Mouse (Mus musculus): ENCODE data around the gene Neu2.
"Not testable (repeated sequence)": the region's sequence is repeated elsewhere in the genome, so short reads cannot be mapped to it uniquely, and the experiment has no call there.

Neu2 gene

DNA sequence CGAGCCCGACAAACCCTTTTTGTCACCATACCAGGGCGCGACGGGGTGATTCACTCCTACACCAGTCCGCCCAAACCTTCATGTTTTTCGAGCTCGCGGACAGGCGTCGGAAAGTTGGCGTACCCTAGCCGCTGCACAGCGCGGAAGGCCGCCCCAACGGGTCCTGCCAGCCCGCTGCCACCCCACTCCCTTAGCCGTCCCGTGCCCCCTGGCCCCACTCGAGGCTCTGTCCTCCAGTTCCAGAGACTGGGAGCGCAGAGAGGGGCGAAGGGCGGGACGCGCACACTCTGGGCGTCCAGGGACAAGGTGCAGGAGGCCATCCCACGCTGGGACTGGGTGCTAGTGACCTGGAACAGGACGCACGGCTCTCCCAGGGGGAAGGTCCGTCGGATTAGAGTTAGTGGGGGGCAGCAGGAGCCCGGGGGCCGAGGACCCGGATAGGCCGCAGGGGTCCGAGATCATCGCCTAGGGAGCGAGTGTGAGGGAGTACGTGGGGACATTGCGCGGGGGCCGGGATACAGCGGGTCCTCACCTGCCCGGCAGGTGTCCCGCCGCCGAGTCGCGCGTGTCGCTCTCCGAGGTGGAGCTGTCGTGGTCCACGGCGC lies at the start of gene Neu2:
TSS of gene Neu2 (plus strand) at position 329 of the 605 bp plus-strand sequence.
- no peak for DNase-seq (ENCODE audit: low spot score)

DNA sequence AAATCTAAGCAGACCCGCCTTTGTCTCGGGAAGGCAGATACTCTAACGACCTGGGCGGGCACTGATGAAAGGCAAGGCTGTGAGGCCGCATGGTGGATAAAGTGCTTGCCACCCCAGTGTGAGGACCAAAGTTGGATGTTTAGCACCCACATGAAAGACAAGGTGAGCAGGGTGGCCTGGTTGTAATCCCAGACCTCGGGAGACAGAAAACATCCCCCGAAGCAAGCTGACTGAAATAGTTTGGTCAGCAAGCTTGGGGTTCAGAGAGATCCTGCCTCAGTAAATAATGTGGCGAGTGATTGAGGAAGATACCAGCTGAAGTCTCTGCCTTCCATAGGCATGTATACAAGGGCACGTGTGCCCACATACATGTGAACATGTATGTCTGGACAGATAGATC lies 42.2 kb upstream of the Neu2 start:
- DNase-seq (ENCODE audit: low spot score) = no peak

DNA sequence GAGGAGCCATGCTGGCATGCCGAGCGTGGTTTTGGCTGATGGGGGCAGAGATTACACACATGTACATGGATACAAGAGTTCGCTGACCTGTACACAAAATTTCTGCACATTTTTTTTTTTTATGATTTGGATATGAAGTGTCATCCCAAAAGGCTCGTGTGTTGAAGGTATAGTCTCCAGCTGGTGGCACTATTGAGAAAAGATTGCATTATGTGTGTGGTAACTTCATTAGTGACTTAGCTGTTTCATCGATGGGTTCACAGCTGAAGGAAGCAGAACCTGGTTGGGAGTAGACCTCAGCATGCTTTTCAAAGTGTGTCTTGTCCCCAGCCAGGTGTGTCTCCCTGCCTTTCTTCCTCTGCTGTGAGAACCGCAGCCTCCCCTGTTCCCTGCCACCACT lies 41.4 kb upstream of the Neu2 start:
- no peak for DNase-seq (ENCODE audit: low spot score)

DNA sequence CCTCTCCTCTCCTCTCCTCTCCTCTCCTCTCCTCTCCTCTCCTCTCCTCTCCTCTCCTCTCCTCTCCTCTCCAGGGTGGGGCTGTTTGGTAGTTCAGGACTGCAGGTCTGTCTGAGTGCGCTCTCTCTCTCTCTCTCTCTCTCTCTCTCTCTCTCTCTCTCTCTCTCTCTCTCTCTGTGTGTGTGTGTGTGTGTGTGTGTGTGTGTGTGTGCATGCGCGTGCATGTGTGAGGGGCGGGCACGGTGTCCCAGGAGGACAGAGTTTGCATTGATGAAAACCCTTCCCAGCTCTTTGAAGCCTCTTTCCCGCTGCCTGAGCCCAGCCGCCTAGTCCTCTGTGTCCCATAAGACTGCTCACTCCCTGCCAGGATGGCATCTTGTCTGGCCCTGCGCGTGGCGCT lies 39.7 kb upstream of the Neu2 start, which contains the start of gene Snorc:
TSS of gene Snorc (plus strand) at position 301 of the 400 bp plus-strand sequence.
- not testable (repeated sequence) for DNase-seq (ENCODE audit: low spot score)

DNA sequence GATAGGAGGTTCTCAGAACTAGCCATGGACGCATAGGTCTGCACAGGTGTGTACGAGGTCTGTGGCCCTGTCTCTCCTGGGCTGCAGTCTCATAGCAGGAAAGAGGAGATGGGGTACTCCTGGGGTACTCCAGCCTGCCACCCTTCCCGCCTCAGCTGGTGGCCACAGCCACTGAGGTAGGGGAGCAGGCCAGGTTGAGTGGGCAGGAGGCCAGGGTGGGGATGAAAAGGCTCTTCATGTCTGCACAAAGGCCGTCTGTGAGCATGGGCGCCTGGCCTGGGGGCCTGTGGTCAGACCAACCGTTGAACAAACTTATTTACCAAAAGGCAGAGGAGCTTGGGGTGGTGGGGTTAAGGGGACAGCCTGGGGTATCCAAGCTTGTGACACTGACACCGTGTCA lies 37.8 kb upstream of the Neu2 start:
- DNase-seq (ENCODE audit: low spot score) = no peak

DNA sequence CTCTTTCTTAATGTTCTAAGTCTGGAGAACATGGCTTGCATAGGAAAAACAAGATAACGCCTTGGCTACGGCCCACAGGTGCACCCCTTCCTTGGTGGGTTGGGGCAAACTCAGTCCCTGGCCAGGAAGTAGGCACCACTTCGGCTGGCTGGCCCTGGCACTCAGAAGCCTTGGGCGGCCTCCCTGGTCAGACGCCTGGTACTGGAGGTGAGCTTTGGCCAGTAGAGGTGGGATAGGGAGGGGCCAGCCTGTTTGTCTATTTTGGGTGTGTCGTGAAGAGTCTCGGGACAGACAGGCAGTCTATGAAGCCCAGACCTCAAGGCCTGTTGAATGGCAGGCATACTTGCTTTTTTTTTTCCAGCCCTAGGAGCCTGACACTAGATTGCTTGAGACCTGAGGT lies 37.1 kb upstream of the Neu2 start:
- no peak for DNase-seq (ENCODE audit: low spot score)

DNA sequence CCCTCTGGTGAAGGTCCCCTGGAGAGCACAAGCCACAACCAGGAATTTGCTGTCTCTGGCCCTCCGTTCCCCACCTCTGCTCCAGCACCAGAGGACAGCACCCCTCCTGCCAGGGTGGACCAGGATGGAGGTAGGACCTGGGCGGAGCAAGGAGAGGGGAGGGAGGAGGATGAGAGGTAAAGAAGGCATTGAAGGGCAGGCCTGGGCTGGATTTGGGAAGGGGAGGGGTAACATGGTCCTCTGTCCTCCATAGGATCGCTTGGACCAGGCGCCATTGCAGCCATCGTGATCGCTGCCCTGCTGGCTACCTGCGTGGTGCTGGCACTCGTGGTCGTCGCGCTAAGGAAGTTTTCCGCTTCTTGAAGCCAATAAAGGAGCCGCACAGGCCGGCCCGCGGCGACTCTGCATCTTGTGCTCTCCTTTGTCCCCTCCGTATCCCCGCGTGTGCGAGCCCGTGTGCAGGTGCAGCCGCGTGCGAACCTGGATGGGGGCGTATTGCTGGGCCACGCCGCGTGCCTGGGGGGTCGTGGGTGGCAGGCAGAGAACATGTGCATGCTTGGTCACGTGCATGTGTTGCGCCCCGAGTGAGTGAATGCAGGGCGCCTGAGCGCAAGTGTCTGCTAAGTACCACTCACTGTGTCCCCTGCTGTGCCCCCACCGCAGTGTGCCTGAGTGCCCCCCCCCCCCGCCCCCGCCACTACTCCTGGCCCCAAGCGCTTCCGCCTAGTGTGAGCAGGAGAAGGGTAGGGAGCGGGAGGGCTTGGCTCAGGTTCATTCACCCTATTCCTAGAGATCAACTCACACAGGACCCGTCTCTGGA lies 34.4 kb upstream of the Neu2 start:
- no peak for DNase-seq (ENCODE audit: low spot score)

DNA sequence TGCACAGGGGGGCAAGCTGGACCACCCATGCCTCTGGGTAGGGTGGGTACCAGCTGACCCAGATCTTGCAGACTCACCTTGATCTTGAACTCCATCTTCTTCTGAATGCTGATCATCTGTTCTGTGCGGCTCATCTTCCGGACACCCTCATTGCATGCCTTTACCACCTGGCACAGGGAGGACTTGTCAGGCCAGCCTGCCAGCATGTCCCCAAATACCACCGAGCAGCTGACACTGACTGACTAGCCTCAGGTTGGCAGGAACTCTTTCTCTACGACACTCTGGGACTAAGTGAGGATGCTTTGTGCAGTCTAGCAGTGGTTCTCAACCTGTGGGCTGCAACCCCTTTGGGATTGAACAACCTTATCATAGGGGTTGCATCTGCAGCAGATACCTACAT lies 27.1 kb upstream of the Neu2 start:
- DNase-seq (ENCODE audit: low spot score) = no peak

DNA sequence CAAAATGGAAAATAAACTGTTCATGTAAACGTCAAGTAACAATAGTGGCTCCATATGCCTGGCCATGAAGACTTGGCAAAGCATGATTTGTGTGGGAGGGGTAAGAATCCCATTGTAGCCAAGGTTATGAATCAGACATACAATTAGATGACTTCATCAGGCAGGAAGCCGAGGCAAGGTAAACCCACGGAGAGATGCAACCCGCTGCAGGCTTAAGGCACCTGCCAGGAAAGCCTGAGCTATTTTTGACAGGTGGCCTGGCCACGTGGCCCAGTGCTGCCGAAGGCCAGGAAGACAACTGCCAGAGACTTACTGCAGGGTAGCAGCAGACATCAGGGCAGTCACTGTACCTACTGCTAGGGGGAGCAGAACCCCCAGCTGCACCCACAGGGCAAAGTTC lies 23.3 kb upstream of the Neu2 start:
- DNase-seq (ENCODE audit: low spot score) = no peak

DNA sequence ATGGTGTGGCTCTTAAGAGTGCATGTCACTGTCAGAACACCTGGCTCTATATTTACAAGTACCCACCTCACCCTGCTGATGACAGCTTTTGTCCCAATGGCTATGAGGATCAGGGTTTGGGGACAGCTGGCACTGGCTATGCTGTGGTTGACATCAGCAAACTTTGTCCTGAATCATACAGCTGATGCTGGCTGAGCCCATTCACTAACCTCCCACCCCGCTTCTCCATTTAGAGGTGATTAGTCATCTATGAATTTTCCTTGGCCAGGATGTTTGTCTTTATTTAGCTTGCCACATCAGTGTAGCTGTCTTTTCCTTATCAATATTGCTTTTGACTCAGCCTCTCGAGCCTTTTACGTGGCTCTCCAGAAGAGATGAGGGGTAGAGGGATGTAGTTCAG lies 17.4 kb upstream of the Neu2 start:
- DNase-seq (ENCODE audit: low spot score) = no peak

DNA sequence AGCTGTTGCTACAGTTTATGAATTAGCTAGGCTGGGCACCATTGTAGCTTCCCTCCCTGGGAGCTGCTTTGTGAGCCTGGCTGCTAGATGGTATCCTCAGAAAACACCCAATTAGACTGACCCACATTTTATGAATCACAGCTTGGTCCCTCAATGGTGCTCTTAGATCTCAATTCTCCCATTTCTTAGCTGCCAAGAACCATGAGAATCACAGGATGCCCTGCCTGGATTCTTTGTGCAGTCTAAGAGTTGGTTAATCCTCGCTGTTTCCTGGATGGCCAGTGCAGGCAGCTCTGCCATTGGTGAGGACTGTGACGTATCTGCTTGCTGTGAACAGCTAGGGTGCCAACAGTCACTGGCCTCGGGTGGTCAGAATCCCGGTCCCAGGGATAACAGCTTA lies 16.1 kb upstream of the Neu2 start:
- DNase-seq (ENCODE audit: low spot score) = no peak

DNA sequence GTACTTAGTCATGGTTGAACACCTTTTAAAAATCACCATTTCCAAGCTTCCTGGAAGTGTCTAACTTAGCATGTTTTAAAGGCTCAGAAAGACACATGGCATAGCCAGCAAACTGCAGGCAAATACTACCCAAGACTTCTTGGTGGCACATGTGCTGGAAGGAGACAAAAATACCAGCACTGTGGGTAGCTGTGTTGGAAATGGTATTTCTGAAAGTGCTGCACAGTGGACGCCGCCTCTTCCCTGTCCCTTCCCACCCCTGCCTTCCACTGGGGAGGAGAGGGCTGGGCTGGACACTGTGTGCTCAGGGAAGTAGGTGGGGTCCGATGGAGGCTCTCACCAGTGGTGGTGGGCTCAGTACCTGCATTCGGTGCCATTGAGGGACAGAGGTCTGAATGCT lies 4.2 kb upstream of the Neu2 start:
- no peak for DNase-seq (ENCODE audit: low spot score)

DNA sequence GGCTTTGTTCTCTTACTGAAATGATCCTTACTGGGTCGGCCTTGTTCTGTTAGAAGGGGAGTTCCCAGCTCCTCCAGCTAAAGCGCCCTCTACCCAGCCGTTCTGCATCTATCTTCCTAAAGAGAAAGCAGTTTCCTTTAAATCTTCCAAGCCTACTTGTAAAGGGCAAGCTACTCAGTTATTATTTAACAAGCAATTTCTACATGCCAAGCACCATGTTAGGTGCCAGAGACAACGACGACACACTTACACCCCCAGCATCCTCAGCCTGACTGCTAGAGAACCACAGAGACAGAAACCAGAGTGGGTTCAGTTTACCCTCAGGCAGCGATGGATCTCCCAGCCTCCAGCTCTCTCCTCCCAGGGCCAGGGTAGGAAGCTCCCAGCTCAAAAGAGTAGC lies 1.8 kb upstream of the Neu2 start:
- no peak for DNase-seq (ENCODE audit: low spot score)

DNA sequence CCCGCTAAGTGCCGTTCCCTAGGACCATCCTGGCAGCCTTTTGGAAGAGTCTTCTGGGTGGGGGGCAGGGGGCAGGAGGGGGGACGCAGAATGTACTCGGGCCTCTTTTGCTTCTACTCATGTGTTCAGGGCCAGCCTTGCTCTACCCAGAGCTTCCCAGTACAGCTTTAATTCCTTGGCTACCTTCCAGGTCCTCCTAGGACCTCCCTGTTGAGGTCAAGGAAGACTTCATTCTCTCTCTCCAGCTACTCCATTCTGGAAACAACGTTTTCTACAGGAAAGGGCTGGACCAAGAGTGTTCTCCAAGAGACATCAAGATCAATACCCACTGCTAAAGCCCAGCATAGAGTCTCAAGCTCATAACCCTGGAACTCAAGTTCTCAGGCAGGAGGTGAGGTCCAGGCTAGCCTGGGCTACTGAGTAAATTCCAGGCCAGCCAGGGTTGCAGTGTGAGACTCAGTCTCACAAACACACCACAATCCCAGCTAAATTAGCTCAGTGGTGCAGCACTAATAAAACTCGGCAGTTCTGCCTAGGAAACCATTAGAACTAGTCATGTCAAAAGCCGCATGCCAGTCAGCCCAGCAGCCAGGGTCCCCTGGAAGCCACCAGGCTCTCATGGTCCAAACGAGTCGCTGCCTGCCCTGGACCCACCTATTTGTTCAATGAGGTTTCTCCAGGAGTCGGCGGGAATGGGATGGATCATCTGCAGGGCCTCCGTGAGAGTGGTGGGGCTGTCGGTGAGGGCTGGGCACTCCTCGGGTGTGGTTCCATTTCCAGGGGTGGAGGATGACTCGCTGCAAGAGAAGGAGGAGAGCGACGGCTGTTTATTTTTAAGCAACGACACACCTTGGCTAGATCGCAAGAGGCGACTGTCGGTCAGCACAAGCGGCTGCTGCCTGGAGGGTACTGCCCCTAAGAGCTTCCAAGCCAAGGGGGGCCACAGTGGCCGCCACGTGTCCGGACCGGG lies 813 bp upstream of the Neu2 start:
- DNase-seq (ENCODE audit: low spot score) = no peak

DNA sequence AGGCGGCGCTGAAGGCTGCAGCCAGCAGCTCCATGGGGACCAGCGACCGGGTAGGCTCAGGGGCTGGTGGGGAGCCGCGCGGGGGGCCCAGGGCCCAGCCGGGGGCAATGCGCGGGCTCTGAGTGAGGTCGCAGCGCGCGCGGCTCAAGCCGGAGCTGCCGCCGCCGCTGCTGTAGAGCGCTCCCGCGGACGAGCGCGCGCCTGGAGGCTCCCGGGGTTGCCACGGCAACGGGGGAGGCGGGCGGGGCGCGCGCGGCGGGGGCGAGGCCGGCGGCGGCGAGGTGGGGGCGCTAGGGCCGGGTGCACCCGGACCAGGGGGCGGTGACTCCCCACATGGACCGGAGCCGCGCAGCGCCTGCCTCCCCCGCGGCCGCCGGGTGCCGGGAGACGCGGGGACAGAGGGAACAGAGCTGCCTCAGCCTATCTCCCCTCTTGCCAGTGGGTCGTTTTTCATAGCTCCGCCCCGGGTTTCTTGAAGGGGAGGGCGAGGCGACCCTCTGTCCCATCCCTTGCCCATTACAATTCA lies 540 bp downstream of the Neu2 start:
- peak; percentile 30 for DNase-seq (ENCODE audit: low spot score)

DNA sequence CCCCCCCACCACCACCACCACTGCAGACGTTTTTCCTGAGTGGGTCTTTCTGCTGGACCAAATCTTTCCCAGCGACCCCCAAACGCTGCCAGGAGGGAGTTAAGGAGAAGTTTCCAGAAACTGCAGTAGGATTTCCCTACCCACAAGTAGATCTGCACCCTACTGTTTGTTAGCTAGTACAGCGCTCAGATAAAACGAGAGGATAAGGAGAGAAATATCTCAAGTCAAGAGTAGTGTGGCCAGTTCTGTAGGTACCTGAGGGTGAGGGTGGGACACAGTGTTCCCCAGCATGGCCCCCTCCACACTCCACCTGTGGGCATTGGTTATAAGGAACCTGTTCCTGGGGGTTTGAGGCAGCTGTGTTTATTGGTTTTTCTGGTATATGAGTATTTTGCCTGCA lies 1.2 kb downstream of the Neu2 start:
- DNase-seq (ENCODE audit: low spot score) = no peak

DNA sequence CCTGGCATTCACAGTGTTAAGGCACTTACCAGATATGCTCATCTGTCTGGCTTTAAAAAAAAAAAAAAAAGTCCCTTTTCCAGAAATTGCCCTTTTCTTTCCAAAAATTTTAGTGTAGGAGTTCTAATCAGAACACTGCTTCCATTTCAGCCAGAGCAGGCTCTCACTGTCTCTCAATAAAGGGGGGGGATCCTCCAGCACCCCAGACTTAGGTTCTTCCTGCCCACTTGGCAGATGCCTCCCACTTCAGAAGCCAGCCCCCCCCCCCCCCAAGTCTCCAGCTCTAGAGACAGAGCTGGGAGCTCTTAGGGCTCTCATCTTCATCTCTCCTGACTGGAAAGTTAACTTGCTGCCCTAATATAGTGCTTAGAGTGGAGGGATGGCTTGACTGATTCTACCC lies 10.8 kb downstream of the Neu2 start:
- DNase-seq (ENCODE audit: low spot score) = no peak

DNA sequence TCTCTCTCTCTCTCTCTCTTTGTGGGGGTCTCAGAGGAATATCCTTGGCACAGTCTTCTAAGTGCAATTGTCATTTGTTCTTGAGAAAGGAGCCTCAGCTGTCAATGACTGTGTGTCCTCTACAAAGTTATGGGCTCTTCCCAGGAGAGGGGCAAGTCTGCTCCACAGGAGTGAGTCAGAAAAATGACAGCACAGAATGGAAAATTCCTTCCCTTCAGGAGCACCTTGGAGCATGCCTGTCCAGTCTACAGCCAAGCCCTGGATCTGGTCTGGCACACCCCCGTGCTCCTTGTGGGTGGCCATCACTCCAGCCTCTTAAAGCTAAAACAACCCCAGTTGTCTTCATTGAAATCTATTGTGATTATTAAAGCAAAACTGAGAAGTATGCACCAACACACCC lies 11.8 kb downstream of the Neu2 start:
- DNase-seq (ENCODE audit: low spot score) = no peak

DNA sequence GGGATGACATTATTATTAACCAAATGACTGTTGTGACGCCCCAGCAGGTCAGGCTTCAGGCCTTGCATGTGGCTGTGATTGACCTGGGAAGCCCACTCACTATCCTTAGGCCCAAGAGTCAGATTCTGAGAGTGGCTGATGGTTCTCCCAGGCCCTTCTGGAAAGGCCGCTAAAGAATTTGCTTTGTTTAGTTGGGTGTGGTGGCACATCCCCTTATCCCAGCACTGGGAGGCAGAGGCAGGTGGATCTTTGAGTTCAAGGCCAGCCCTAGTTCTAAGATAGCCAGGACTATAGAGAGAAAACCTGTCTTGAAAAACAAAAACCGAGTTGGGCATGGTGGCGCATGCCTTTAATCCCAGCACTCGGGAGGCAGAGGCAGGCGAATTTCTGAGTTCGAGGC lies 15.4 kb downstream of the Neu2 start:
- DNase-seq (ENCODE audit: low spot score) = no peak

DNA sequence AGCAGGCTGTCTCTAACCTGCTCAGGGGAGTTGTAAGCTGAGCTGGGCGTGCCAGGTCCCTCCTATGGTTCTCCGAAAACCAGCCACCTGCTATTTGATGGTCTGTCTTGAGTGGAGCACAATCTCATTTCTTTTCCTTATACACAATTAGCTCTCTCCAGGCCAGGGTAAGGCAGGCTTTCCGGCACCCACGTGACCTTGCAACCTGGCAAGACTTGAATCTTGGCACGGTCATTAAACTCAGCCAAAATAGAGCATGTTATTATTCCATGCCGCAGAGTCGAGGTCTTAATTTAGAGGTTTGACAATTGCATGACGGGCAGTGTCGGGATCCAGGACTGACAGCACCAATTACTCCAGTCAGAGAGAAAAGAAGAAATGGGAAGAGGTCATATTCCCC lies 17.5 kb downstream of the Neu2 start:
- DNase-seq (ENCODE audit: low spot score) = no peak

DNA sequence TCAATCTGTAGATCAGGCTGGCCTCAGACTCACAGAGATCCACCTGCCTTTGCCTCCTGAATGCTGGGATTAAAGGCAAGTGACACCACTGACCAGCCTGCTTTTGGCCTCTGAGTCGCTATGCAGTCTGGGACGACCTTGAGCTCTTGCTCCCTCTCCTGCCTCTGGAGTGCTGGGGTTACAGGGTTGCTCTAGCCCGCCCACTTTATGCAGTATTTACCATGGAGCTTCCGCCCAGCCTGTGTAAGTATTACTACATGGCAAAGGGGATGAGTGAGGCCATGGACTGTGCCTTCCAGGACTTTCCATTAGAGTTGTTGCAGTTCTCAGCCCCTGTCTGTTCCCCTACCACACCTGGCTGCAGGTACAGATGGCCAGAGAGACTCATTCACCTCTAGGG lies 22.7 kb downstream of the Neu2 start:
- DNase-seq (ENCODE audit: low spot score) = no peak

DNA sequence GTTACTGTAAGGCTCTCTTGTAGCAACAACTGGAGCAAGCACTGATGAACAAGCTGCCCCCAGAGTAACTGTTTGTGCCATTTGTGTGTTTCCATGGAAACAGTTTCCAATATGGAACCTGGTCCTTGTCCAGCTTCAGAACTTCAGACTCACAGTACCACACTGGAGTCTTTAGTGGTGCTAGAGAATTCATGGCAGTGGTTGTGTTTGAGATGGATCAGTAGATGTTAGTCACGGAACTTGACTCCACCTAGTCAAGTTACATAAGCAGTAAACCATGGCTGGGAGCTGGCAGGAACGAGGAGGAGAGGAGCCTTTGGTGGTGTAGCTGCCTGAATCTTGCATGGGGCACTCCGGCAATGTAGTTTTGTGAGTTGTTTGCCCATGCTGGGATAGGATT lies 24.4 kb downstream of the Neu2 start:
- no peak for DNase-seq (ENCODE audit: low spot score)

DNA sequence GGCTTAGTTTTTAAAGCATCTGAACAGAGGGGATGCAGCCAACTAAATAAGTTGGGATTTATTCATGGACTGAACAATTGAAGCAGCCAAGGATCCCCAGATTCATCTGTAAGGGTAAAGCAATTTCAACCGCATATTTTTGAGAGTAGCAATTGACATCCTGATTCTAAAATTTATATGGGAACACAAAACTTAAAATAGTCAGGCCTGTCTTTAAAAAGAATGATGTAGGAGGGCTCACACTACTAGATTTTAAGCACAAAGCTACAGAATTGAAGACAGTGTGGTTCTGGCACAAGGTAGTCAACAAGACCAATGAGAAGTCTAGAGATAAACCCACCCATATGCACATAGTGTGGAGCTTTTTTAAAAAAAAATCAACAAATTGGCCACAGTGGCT lies 27.3 kb downstream of the Neu2 start:
- no peak for DNase-seq (ENCODE audit: low spot score)

Data from ovary, postnatal 14 days (tissue).